Mouse (Mus musculus): ENCODE data around the gene Ltb.

- TF ChIP-seq POLR2A (IDR thresholded peaks at IDR 0.05; ENCODE audit: borderline replicate concordance, extremely low read depth, insufficient read depth, insufficient read length, poor library complexity, severe bottlenecking) = no peak
- no peak for TF ChIP-seq CTCF (IDR thresholded peaks at IDR 0.05; ENCODE audit: borderline replicate concordance, extremely low read depth, insufficient read depth, insufficient read length)
These were observed 30.0 kb upstream of the Ltb start for GRCm38 (mm10) chr17:35164218-35164567.

All from brain, embryonic 14.5 days (tissue).